In the genomic region with DNA sequence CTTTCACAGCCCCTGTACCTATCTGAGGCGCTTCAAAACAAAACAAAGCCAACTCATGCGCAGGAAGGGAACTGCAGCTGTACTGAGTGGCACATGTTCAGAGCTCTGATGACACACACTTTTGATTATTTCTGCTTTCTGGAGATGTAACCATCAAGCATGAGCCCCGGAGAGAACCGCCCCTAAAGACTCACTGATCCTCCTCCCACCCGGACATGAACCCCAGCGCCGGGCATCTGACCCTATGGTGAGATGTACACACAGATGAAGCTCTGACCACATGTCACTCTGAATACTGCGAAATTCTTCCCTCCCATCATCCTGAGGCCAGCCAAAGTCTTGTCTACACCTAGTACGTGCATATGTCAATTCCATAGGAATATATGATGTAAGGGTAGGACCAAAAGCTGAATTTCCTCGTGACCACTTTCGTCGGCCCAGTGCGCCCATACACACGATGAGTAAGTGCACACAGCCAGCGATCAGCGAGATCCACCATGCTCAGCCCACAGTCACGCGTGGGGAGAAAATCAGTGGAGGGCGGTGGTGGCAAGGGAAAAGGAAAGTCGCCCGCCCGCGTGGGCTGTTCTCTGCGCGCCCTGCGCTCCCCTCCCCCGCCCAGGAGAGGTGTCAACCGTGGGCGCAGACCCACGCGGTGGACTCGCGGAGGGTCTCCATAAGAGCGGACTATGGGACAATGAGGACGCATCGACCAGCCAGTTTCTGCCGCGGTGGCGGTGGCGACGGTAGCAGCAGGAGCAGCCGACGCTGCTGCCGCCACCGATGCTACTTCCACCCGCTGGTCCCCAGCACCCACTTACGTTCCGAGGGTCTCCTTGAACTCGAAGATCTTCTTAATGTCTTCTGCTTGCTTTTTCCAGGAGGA, we compare ENCODE assay signal across 7 mouse cellular contexts. TPM values are rescaled to one million over a fixed set of nuclear protein-coding genes. Genes with fewer than 3 reads are reported as not detected.
DNase-seq lines count a peak whose midpoint lies in the region; ATAC-seq lines count a peak whose summit lies in the region.

No protein-coding gene starts in this region.

- peak; percentile 47 for ATAC-seq in inflammation-experienced regulatory T-cells, adult 6 months
- ATAC-seq in limb, embryonic 12.5 days (ENCODE audit: insufficient number of reproducible peaks, insufficient read depth, low FRiP score, low TSS enrichment, low read depth), result no peak
- peak; percentile 39 for ATAC-seq in midbrain, embryonic 12.5 days (ENCODE audit: low FRiP score, low read depth)

- no peaks in the 10 kb centered on the region for H3K36me3 ChIP-seq in limb, embryonic 12.5 days
- no peaks in the 10 kb centered on the region for H3K36me3 ChIP-seq in midbrain, embryonic 12.5 days

- peak overlapping the region; percentile 60 for H3K9ac ChIP-seq in limb, embryonic 12.5 days (replicated peaks)
- H3K9ac ChIP-seq in midbrain, embryonic 12.5 days (replicated peaks), result peak overlapping the region; percentile 65

- peak; percentile 75 for DNase-seq in T-cell, adult 2 months (ENCODE audit: low spot score)
- DNase-seq in cerebellum, adult 9-11 months, result peak; percentile 64
- peak; percentile 9 for DNase-seq in gastrocnemius, postnatal 14 days
- DNase-seq in spleen, adult 18-20 months, result peak; percentile 53 to 57

- no peak overlapping the region for H3K27ac ChIP-seq in limb, embryonic 12.5 days
- H3K27ac ChIP-seq in midbrain, embryonic 12.5 days (replicated peaks), result peak overlapping the region; percentile 7; the same call in 1 of the 2 replicates

- H3K9me3 ChIP-seq in limb, embryonic 12.5 days, result no peaks in the 10 kb centered on the region; the same call in 1 of the 2 replicates
- H3K9me3 ChIP-seq in midbrain, embryonic 12.5 days, result peaks cover 9% of the 10 kb centered on the region; the same call in 1 of the 2 replicates

- peaks cover 11% of the 10 kb centered on the region for H3K4me1 ChIP-seq in limb, embryonic 12.5 days (replicated peaks)
- H3K4me1 ChIP-seq in midbrain, embryonic 12.5 days, result peaks cover 20% of the 10 kb centered on the region

- under 1% methylated on average over 49 of the region's 49 CpGs for WGBS in limb, embryonic 12.5 days
- under 1% methylated on average over 48 of the region's 49 CpGs for WGBS in midbrain, embryonic 12.5 days

- peaks cover 49% of the 10 kb centered on the region for H3K27me3 ChIP-seq in limb, embryonic 12.5 days
- H3K27me3 ChIP-seq in midbrain, embryonic 12.5 days, result peaks cover 40% of the 10 kb centered on the region

- peak overlapping the region; percentile 62 for H3K4me3 ChIP-seq in limb, embryonic 12.5 days (replicated peaks)
- H3K4me3 ChIP-seq in midbrain, embryonic 12.5 days, result peak overlapping the region; percentile 60

- H3K4me2 ChIP-seq in limb, embryonic 12.5 days, result peak overlapping the region; percentile 97
- H3K4me2 ChIP-seq in midbrain, embryonic 12.5 days (replicated peaks), result peak overlapping the region; percentile 100

- intact Hi-C loops in gastrocnemius, postnatal 14 days (cut with DNase I; ENCODE audit: low total_unique reads), result no loop called here

RNA-seq across cellular contexts. Expression of gene Camk1d, which starts 0.7 kb away (rescaled TPM):
- total RNA-seq in gastrocnemius, postnatal 14 days (2021), result 1 to 10 TPM; 1.7 to 2.3 TPM
- 10 to 100 TPM in 1 of 3 experiments, 1 to 10 TPM in 2; 8.0 to 13.0 (median 9.3) TPM for polyA plus RNA-seq in inflammation-experienced regulatory T-cells, adult 6 months (2017; shearing (Covaris generic))
- polyA plus RNA-seq in limb, embryonic 12.5 days (2016; fragmentation: Nextera tagmentation; extraction: Ambion mirVana), result 1.1 TPM in 2 replicates
- polyA plus RNA-seq in midbrain, embryonic 12.5 days (2016; fragmentation: Nextera tagmentation; extraction: Ambion mirVana), result 2.8 and 3.2 TPM in 2 replicates

Comparison
In these comparisons a context has a peak if more than half of its experiments do, and no peak if none do; other contexts are left out.
1. DNase-seq: peak in every context shown above with its lines; median percentile 75 in T-cell, adult 2 months; 64 in cerebellum, adult 9-11 months; 55 in spleen, adult 18-20 months; 9 in gastrocnemius, postnatal 14 days.